Mouse (Mus musculus) hindbrain, embryonic 11.5 days (tissue): Measurements from ENCODE around the gene C4bp. TPM values are rescaled to one million over a fixed set of nuclear protein-coding genes. Genes with fewer than 3 reads are reported as not detected.

Experiments
- ATAC-seq: fragments of 200-750 bp; cut with Nextera tagmentation; 2 replicates; pipeline ENCODE4 v1.8.0; 2017; ENCODE audit warnings: mild to moderate bottlenecking, moderate TSS enrichment, moderate library complexity; ENCODE audit not compliant: low FRiP score
- DNase-seq: peaks from one replicate; pipeline ENCODE4 v3.0.0-alpha.2; 2015; ENCODE audit warnings: low spot score
- H3K27ac ChIP-seq: fragments of 300-500 bp; sonication (generic); 2 replicates; pipeline ENCODE4 v1.5.1; 2014; ENCODE audit warnings: mild to moderate bottlenecking, low read depth, low read length
- H3K27me3 ChIP-seq: fragments of 300-500 bp; sonication (generic); 2 replicates; pipeline ENCODE4 v1.6.1; 2014; ENCODE audit warnings: mild to moderate bottlenecking, low read length, moderate library complexity, mixed read lengths; ENCODE audit not compliant: control insufficient read depth, insufficient read depth
- H3K36me3 ChIP-seq: fragments of 300-500 bp; sonication (generic); 2 replicates; pipeline ENCODE4 v1.6.1; 2014; ENCODE audit warnings: mild to moderate bottlenecking, low read length, moderate library complexity, mixed read lengths; ENCODE audit not compliant: control insufficient read depth, insufficient read depth
- H3K4me1 ChIP-seq: fragments of 300-500 bp; sonication (generic); replicated peaks from 2 replicates; pipeline ENCODE4 v1.6.1; 2014; ENCODE audit warnings: low read length, mixed read lengths; ENCODE audit not compliant: control insufficient read depth, insufficient read depth
- H3K4me2 ChIP-seq: fragments of 300-500 bp; sonication (generic); replicated peaks from 2 replicates; pipeline ENCODE4 v1.6.1; 2014; ENCODE audit warnings: mild to moderate bottlenecking, low read depth, low read length
- H3K4me3 ChIP-seq: fragments of 300-500 bp; sonication (generic); 2 replicates; pipeline ENCODE4 v1.5.1; 2014; ENCODE audit warnings: low read depth, low read length
- H3K9ac ChIP-seq: fragments of 300-500 bp; sonication (generic); 2 replicates; pipeline ENCODE4 v1.6.1; 2014; ENCODE audit warnings: low read depth, low read length
- H3K9me3 ChIP-seq: fragments of 300-500 bp; sonication (generic); 2 replicates; pipeline ENCODE4 v1.6.1; 2016; ENCODE audit warnings: low read length; ENCODE audit not compliant: control insufficient read depth
- WGBS: fragments of 180-500 bp; shearing (Covaris S2); extraction: QIAGEN DNeasy Blood & Tissue Kit; methylation state at CpG from one replicate; pipeline ENCODE4 v1.1.7; 2014; 5-methylcytosine and 5-hydroxymethylcytosine counted together
- polyA plus RNA-seq: library from polyadenylated mRNA; unstranded; fragments of >200 nt; fragmentation: Nextera tagmentation; extraction: Ambion mirVana; gene quantifications from 2 replicates; pipeline ENCODE4 v1.2.1, GENCODE M21; 2014

The C4bp gene
- polyA plus RNA-seq, 1 experiment from 2014 or later: not detected

DNA sequence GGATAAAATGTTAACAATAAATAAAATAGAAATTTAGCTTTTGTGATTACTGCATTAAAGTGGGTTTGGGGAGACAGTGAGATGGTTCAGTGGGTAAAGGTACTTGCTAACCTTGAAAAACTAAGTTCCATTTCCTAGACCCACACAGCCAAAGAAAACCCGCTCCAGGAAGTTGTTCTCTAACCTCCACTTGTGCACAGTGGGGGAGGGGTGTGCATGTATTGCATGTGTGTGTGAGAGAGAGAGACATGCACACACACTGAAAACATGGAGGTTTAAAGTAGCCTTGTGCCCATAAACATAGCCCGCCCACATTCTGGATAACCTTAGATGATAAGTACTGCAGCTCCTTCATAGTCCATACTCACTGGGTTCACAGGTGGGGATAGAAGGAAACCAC lies 65.1 kb downstream of the C4bp start:
- WGBS: 90% methylated on average over 2 of the region's 2 CpGs
- no peak for ATAC-seq
- Histone ChIP-seq H3K36me3 (no peaks in the 10 kb centered on the region), H3K27me3 (no peaks in the 10 kb centered on the region), H3K9ac (no peak overlapping the region), H3K4me1 (no peaks in the 10 kb centered on the region), H3K4me2 (no peak overlapping the region), H3K9me3 (no peaks in the 10 kb centered on the region), H3K4me3 (no peak overlapping the region), H3K27ac (no peak overlapping the region)
- DNase-seq: no peak

DNA sequence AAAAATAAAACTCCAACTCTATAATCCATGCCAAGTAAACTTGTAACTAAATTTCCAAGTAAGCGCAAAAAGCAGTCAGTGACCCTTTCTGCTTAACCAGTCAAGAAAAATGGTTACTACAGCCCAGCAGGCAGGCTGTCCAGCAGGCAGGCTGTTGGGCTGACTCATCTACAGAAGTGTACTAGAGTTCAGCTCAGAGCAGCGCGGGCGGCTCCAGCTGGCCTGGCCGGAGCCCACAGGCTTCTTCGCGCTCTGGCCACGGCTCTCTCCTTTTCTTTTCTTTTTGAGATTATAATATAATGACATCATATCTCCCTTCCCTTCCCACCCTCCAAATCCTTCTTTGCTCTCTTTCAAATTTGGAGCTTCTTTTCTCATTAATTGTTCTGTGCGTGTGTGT lies 72.8 kb downstream of the C4bp start:
- Histone ChIP-seq H3K9me3 (no peaks in the 10 kb centered on the region), H3K27ac (no peak overlapping the region), H3K4me3 (no peak overlapping the region), H3K36me3 (no peaks in the 10 kb centered on the region), H3K9ac (no peak overlapping the region), H3K27me3 (no peaks in the 10 kb centered on the region), H3K4me1 (no peaks in the 10 kb centered on the region), H3K4me2 (no peak overlapping the region)
- DNase-seq (no peak), ATAC-seq (no peak)
- 91% methylated on average over 9 of the region's 9 CpGs for WGBS

Other genes starting within 250 kb of the C4bp start
- not detected in 2 replicates for gene Cd55b, start 238.6 kb downstream of the C4bp start, polyA plus RNA-seq
- gene Cd55, start 198.9 kb downstream of the C4bp start, polyA plus RNA-seq: 4.0 and 6.0 TPM in 2 replicates
- gene Zp3r, start 32.0 kb downstream of the C4bp start, polyA plus RNA-seq: not detected in 2 replicates
- not detected in 2 replicates for gene Gm29427, start 54.2 kb upstream of the C4bp start, polyA plus RNA-seq
- 14.8 and 17.7 TPM in 2 replicates for gene Yod1, start 55.7 kb upstream of the C4bp start, polyA plus RNA-seq
- gene Pfkfb2, start 67.6 kb upstream of the C4bp start, polyA plus RNA-seq: 9.2 and 10.1 TPM in 2 replicates
- gene AA986860, start 70.3 kb upstream of the C4bp start, polyA plus RNA-seq: 0.46 and 0.79 TPM in 2 replicates
- 0.14 TPM in 1 of 2 replicates, not detected in the other for gene Fcamr, start 139.3 kb upstream of the C4bp start, polyA plus RNA-seq
- not detected in 2 replicates for gene Pigr, start 165.1 kb upstream of the C4bp start, polyA plus RNA-seq
- gene Fcmr, start 204.0 kb upstream of the C4bp start, polyA plus RNA-seq: not detected in 2 replicates
- gene Il24, start 225.8 kb upstream of the C4bp start, polyA plus RNA-seq: not detected in 2 replicates
- not detected in 2 replicates for gene Il20, start 249.8 kb upstream of the C4bp start, polyA plus RNA-seq